35 mouse cellular contexts compared by ENCODE assay signal in genomic region chr17:76817936-76818335, GRCm38 (mm10).
"Had no signal": no experiment of that assay in that cellular context is flagged by ENCODE, and none has a peak within 500 bp of the region (broad histone marks: within the 10 kb centered on the region; RNA-seq: fewer than 3 reads in every experiment).

No protein-coding gene starts in this region.

- ATAC-seq: hindbrain, embryonic 16.5 days; hindbrain, postnatal 0 days; inflammation-experienced regulatory T-cells, adult 6 months; intestine, embryonic 15.5 days; intestine, embryonic 16.5 days; intestine, postnatal 0 days had no signal

- H3K4me1 ChIP-seq: heart, embryonic 10.5 days; heart, embryonic 12.5 days; heart, embryonic 13.5 days; heart, embryonic 15.5 days; hindbrain, embryonic 10.5 days; hindbrain, embryonic 12.5 days; hindbrain, embryonic 13.5 days; hindbrain, embryonic 15.5 days; intestine, embryonic 15.5 days; kidney, embryonic 15.5 days had no signal

- H3K27ac ChIP-seq: heart, embryonic 10.5 days; heart, embryonic 13.5 days; heart, embryonic 15.5 days; hindbrain, embryonic 10.5 days; hindbrain, embryonic 12.5 days; hindbrain, embryonic 13.5 days; hindbrain, embryonic 14.5 days; hindbrain, embryonic 15.5 days; hindbrain, postnatal 0 days; intestine, embryonic 15.5 days; kidney, embryonic 15.5 days; kidney, postnatal 0 days; layer of hippocampus, adult 2 months; left cerebral cortex, adult 2 months had no signal

- H3K4me2 ChIP-seq: heart, embryonic 11.5 days; heart, embryonic 12.5 days; heart, embryonic 13.5 days; heart, embryonic 15.5 days; hindbrain, embryonic 12.5 days; hindbrain, embryonic 13.5 days; hindbrain, embryonic 14.5 days; hindbrain, embryonic 15.5 days; intestine, embryonic 15.5 days; kidney, embryonic 15.5 days had no signal

- H3K4me3 ChIP-seq: heart, embryonic 10.5 days; heart, embryonic 12.5 days; heart, embryonic 13.5 days; heart, embryonic 15.5 days; hindbrain, embryonic 10.5 days; hindbrain, embryonic 12.5 days; hindbrain, embryonic 13.5 days; hindbrain, embryonic 15.5 days; intestine, embryonic 15.5 days; kidney, embryonic 15.5 days; layer of hippocampus, adult 2 months; left cerebral cortex, adult 2 months had no signal

- H3K9ac ChIP-seq: heart, embryonic 12.5 days; heart, embryonic 13.5 days; heart, embryonic 15.5 days; hindbrain, embryonic 12.5 days; hindbrain, embryonic 13.5 days; hindbrain, embryonic 14.5 days; hindbrain, embryonic 15.5 days; intestine, embryonic 15.5 days; kidney, embryonic 15.5 days had no signal

- H3K36me3 ChIP-seq: heart, embryonic 10.5 days; heart, embryonic 12.5 days; heart, embryonic 13.5 days; heart, embryonic 15.5 days; hindbrain, embryonic 10.5 days; hindbrain, embryonic 12.5 days; hindbrain, embryonic 13.5 days; hindbrain, embryonic 15.5 days; intestine, embryonic 15.5 days; kidney, embryonic 15.5 days had no signal

- DNase-seq: heart, postnatal 10 days; heart, postnatal 14 days; heart, postnatal 36 days; heart, postnatal 4 days; kidney, adult 11 months; kidney, adult 18-20 months; kidney, adult 2 months; kidney, adult 8-10 months; kidney, postnatal 10 days; kidney, postnatal 14 days; kidney, postnatal 25 days; kidney, postnatal 36 days; kidney, postnatal 4 days; layer of hippocampus, adult 9-11 months; layer of hippocampus, postnatal 36 days had no signal

- H3K9me3 ChIP-seq: heart, embryonic 10.5 days; heart, embryonic 12.5 days; heart, embryonic 13.5 days; heart, embryonic 15.5 days; hindbrain, embryonic 10.5 days; hindbrain, embryonic 12.5 days; hindbrain, embryonic 13.5 days; hindbrain, embryonic 15.5 days; intestine, embryonic 15.5 days; kidney, embryonic 15.5 days had no signal

- H3K27me3 ChIP-seq: heart, embryonic 12.5 days; heart, embryonic 13.5 days; heart, embryonic 15.5 days; hindbrain, embryonic 12.5 days; hindbrain, embryonic 13.5 days; hindbrain, embryonic 15.5 days; intestine, embryonic 15.5 days; kidney, embryonic 15.5 days had no signal
